Mouse (Mus musculus): ENCODE results near the gene Gck.

GRCm38 (mm10) chr11:5968223-5968622 is 18.3 kb upstream of the Gck start:
- TF ChIP-seq GATA1 (IDR thresholded peaks at IDR 0.05; ENCODE audit: borderline replicate concordance, low read length): no peak
- no peak for TF ChIP-seq FLI1 (IDR thresholded peaks at IDR 0.05; ENCODE audit: low read length)
